Mouse (Mus musculus) limb, embryonic 13.5 days (tissue): Measurements from ENCODE around the gene Nacc2. TPM values are rescaled to one million over a fixed set of nuclear protein-coding genes. Genes with fewer than 3 reads are reported as not detected.

Experiments
- ATAC-seq: fragments of 200-750 bp; cut with Nextera tagmentation; 2 replicates; pipeline ENCODE4 v1.8.0; 2017; ENCODE audit warnings: low read depth, moderate number of reproducible peaks, moderate TSS enrichment; ENCODE audit not compliant: low FRiP score
- H3K27ac ChIP-seq: fragments of 300-500 bp; sonication (generic); 2 replicates; pipeline ENCODE4 v1.5.1; 2015; ENCODE audit warnings: inconsistent platforms, mild to moderate bottlenecking, moderate library complexity
- H3K27me3 ChIP-seq: fragments of 300-500 bp; sonication (generic); 2 replicates; pipeline ENCODE4 v1.6.1; 2015; ENCODE audit warnings: mild to moderate bottlenecking, inconsistent platforms
- H3K36me3 ChIP-seq: fragments of 300-500 bp; sonication (generic); 2 replicates; pipeline ENCODE4 v1.6.1; 2015; ENCODE audit warnings: inconsistent platforms, mild to moderate bottlenecking, moderate library complexity
- H3K4me1 ChIP-seq: fragments of 300-500 bp; sonication (generic); 2 replicates; pipeline ENCODE4 v1.6.1; 2015; ENCODE audit warnings: inconsistent platforms
- H3K4me2 ChIP-seq: fragments of 300-500 bp; sonication (generic); replicated peaks from 2 replicates; pipeline ENCODE4 v1.6.1; 2015; ENCODE audit warnings: inconsistent platforms, mild to moderate bottlenecking, moderate library complexity
- H3K4me3 ChIP-seq: fragments of 300-500 bp; sonication (generic); 2 replicates; pipeline ENCODE4 v1.5.1; 2015; ENCODE audit warnings: moderate library complexity, mild to moderate bottlenecking, inconsistent platforms
- H3K9ac ChIP-seq: fragments of 300-500 bp; sonication (generic); 2 replicates; pipeline ENCODE4 v1.6.1; 2015; ENCODE audit warnings: mild to moderate bottlenecking, inconsistent platforms
- H3K9me3 ChIP-seq: fragments of 300-500 bp; sonication (generic); 2 replicates; pipeline ENCODE4 v1.6.1; 2016; ENCODE audit warnings: inconsistent platforms
- WGBS: fragments of 180-500 bp; shearing (Covaris S2); methylation state at CpG from one replicate; pipeline ENCODE4 v1.1.7; 2015; 5-methylcytosine and 5-hydroxymethylcytosine counted together
- polyA plus RNA-seq: library from polyadenylated mRNA; unstranded; fragments of >200 nt; fragmentation: Nextera tagmentation; extraction: Ambion mirVana; gene quantifications from 2 replicates; pipeline ENCODE4 v1.2.1, GENCODE M21; 2015

Nacc2 gene
- polyA plus RNA-seq, 1 experiment from 2014 or later, result 5.2 TPM

GRCm38 (mm10) chr2:26089005-26089404 is 34.0 kb downstream of the Nacc2 start:
- ATAC-seq, result no peak
- peaks cover 32% of the 10 kb centered on the region for H3K4me1 ChIP-seq
- H3K27ac ChIP-seq, result no peak overlapping the region
- no peak overlapping the region for H3K4me3 ChIP-seq
- WGBS, result 90% methylated on average over 2 of the region's 2 CpGs
- H3K9me3 ChIP-seq, result no peaks in the 10 kb centered on the region
- H3K27me3 ChIP-seq, result peaks cover 37% of the 10 kb centered on the region
- no peak overlapping the region for H3K9ac ChIP-seq
- H3K4me2 ChIP-seq, result no peak overlapping the region
- H3K36me3 ChIP-seq, result peaks cover 14% of the 10 kb centered on the region

- peaks cover 14% of the 10 kb centered on the region for H3K4me1 ChIP-seq
- 75% methylated on average over 4 of the region's 4 CpGs for WGBS
- no peak overlapping the region for H3K27ac ChIP-seq
- ATAC-seq, result no peak
- H3K4me3 ChIP-seq, result no peak overlapping the region
- H3K27me3 ChIP-seq, result peaks cover 20% of the 10 kb centered on the region
- H3K9ac ChIP-seq, result no peak overlapping the region
- H3K4me2 ChIP-seq, result no peak overlapping the region
- no peaks in the 10 kb centered on the region for H3K9me3 ChIP-seq
- H3K36me3 ChIP-seq, result peaks cover 14% of the 10 kb centered on the region
Observed at GRCm38 (mm10) chr2:26086926-26087600, 36.0 kb downstream of the Nacc2 start.

- H3K9me3 ChIP-seq, result no peaks in the 10 kb centered on the region
- H3K27me3 ChIP-seq, result peaks cover 20% of the 10 kb centered on the region
- no peak overlapping the region for H3K9ac ChIP-seq
- peaks cover 11% of the 10 kb centered on the region for H3K4me1 ChIP-seq
- ATAC-seq, result no peak
- no peak overlapping the region for H3K27ac ChIP-seq
- no peak overlapping the region for H3K4me3 ChIP-seq
- no peak overlapping the region for H3K4me2 ChIP-seq
- H3K36me3 ChIP-seq, result peaks cover 14% of the 10 kb centered on the region
- WGBS, result 80% methylated on average over 4 of the region's 4 CpGs
Observed at GRCm38 (mm10) chr2:26086505-26086904, 36.5 kb downstream of the Nacc2 start.

GRCm38 (mm10) chr2:26082883-26083282 is 40.1 kb downstream of the Nacc2 start:
- Histone ChIP-seq H3K4me1 (peaks cover 14% of the 10 kb centered on the region; the same call in 1 of the 2 replicates), H3K9me3 (no peaks in the 10 kb centered on the region), H3K4me3 (no peak overlapping the region), H3K27me3 (no peaks in the 10 kb centered on the region), H3K27ac (no peak overlapping the region), H3K9ac (no peak overlapping the region), H3K36me3 (0 out of 2 replicates have a peak, but pooled peaks cover 3% of the 10 kb centered on the region), H3K4me2 (no peak overlapping the region)
- no peak for ATAC-seq
- 70% methylated on average over 4 of the region's 4 CpGs for WGBS

GRCm38 (mm10) chr2:26080830-26081229 is 42.2 kb downstream of the Nacc2 start:
- 71% methylated on average over 3 of the region's 3 CpGs for WGBS
- Histone ChIP-seq H3K9me3 (no peaks in the 10 kb centered on the region), H3K27me3 (no peaks in the 10 kb centered on the region), H3K4me2 (no peak overlapping the region), H3K36me3 (0 out of 2 replicates have a peak, but pooled peaks cover 3% of the 10 kb centered on the region), H3K27ac (no peak overlapping the region), H3K9ac (0 out of 2 replicates have a peak overlapping the region, but pooled peaks have one; percentile 19), H3K4me3 (no peak overlapping the region), H3K4me1 (peaks cover 14% of the 10 kb centered on the region; the same call in 1 of the 2 replicates)
- ATAC-seq, result no peak

- no peak overlapping the region for H3K4me3 ChIP-seq
- no peaks in the 10 kb centered on the region for H3K9me3 ChIP-seq
- no peak for ATAC-seq
- no peak overlapping the region for H3K4me2 ChIP-seq
- no peaks in the 10 kb centered on the region for H3K36me3 ChIP-seq
- H3K27me3 ChIP-seq, result no peaks in the 10 kb centered on the region
- peaks cover 14% of the 10 kb centered on the region; the same call in 1 of the 2 replicates for H3K4me1 ChIP-seq
- WGBS, result 80% methylated on average over 4 of the region's 4 CpGs
- H3K27ac ChIP-seq, result no peak overlapping the region
- no peak overlapping the region for H3K9ac ChIP-seq
Observed at GRCm38 (mm10) chr2:26079409-26079808, 43.6 kb downstream of the Nacc2 start.

GRCm38 (mm10) chr2:26077068-26077467 is 46.0 kb downstream of the Nacc2 start:
- no peak overlapping the region for H3K27ac ChIP-seq
- WGBS, result 86% methylated on average over 4 of the region's 4 CpGs
- H3K4me3 ChIP-seq, result no peak overlapping the region
- H3K9ac ChIP-seq, result no peak overlapping the region
- H3K36me3 ChIP-seq, result no peaks in the 10 kb centered on the region
- H3K4me1 ChIP-seq, result peaks cover 14% of the 10 kb centered on the region; the same call in 1 of the 2 replicates
- no peak for ATAC-seq
- no peaks in the 10 kb centered on the region for H3K27me3 ChIP-seq
- no peaks in the 10 kb centered on the region for H3K9me3 ChIP-seq
- no peak overlapping the region for H3K4me2 ChIP-seq

- Histone ChIP-seq H3K4me2 (no peak overlapping the region), H3K27me3 (no peaks in the 10 kb centered on the region), H3K4me1 (peaks cover 12% of the 10 kb centered on the region; the same call in 1 of the 2 replicates), H3K4me3 (no peak overlapping the region), H3K27ac (no peak overlapping the region), H3K9me3 (no peaks in the 10 kb centered on the region), H3K36me3 (no peaks in the 10 kb centered on the region), H3K9ac (no peak overlapping the region)
- WGBS, result 80% methylated on average over 2 of the region's 2 CpGs
- ATAC-seq, result no peak
Observed at GRCm38 (mm10) chr2:26076121-26076520, 46.9 kb downstream of the Nacc2 start.

- Histone ChIP-seq H3K36me3 (no peaks in the 10 kb centered on the region), H3K4me2 (no peak overlapping the region), H3K4me1 (no peaks in the 10 kb centered on the region), H3K27ac (no peak overlapping the region), H3K27me3 (no peaks in the 10 kb centered on the region), H3K9me3 (no peaks in the 10 kb centered on the region), H3K4me3 (no peak overlapping the region), H3K9ac (no peak overlapping the region)
- ATAC-seq, result no peak
- WGBS, result 82% methylated on average over 5 of the region's 5 CpGs
Observed at GRCm38 (mm10) chr2:26074551-26074950, 48.5 kb downstream of the Nacc2 start.

- Histone ChIP-seq H3K4me1 (peaks cover 8% of the 10 kb centered on the region; the same call in 1 of the 2 replicates), H3K9ac (no peak overlapping the region), H3K4me2 (no peak overlapping the region), H3K9me3 (no peaks in the 10 kb centered on the region), H3K36me3 (no peaks in the 10 kb centered on the region), H3K4me3 (no peak overlapping the region), H3K27ac (no peak overlapping the region), H3K27me3 (no peaks in the 10 kb centered on the region)
- ATAC-seq, result no peak
- WGBS, result 71% methylated on average over 1 of the region's 1 CpGs
Observed at GRCm38 (mm10) chr2:26068592-26068991, 54.4 kb downstream of the Nacc2 start.

- Histone ChIP-seq H3K9me3 (no peaks in the 10 kb centered on the region), H3K27ac (no peak overlapping the region), H3K4me1 (peaks cover 8% of the 10 kb centered on the region; the same call in 1 of the 2 replicates), H3K36me3 (no peaks in the 10 kb centered on the region), H3K27me3 (no peaks in the 10 kb centered on the region), H3K9ac (no peak overlapping the region), H3K4me2 (no peak overlapping the region), H3K4me3 (no peak overlapping the region)
- no peak for ATAC-seq
- 72% methylated on average over 7 of the region's 7 CpGs for WGBS
Observed at GRCm38 (mm10) chr2:26068175-26068574, 54.8 kb downstream of the Nacc2 start.

GRCm38 (mm10) chr2:26066527-26066926 is 56.5 kb downstream of the Nacc2 start:
- H3K4me1 ChIP-seq, result peaks cover 15% of the 10 kb centered on the region
- no peaks in the 10 kb centered on the region for H3K27me3 ChIP-seq
- H3K4me2 ChIP-seq, result no peak overlapping the region
- H3K27ac ChIP-seq, result no peak overlapping the region
- H3K36me3 ChIP-seq, result no peaks in the 10 kb centered on the region
- WGBS, result 49% methylated on average over 14 of the region's 14 CpGs
- no peak overlapping the region for H3K4me3 ChIP-seq
- H3K9me3 ChIP-seq, result no peaks in the 10 kb centered on the region
- no peak overlapping the region for H3K9ac ChIP-seq
- no peak for ATAC-seq
